Mouse (Mus musculus): Measurements from ENCODE around the gene Unkl.

The Unkl gene

DNA sequence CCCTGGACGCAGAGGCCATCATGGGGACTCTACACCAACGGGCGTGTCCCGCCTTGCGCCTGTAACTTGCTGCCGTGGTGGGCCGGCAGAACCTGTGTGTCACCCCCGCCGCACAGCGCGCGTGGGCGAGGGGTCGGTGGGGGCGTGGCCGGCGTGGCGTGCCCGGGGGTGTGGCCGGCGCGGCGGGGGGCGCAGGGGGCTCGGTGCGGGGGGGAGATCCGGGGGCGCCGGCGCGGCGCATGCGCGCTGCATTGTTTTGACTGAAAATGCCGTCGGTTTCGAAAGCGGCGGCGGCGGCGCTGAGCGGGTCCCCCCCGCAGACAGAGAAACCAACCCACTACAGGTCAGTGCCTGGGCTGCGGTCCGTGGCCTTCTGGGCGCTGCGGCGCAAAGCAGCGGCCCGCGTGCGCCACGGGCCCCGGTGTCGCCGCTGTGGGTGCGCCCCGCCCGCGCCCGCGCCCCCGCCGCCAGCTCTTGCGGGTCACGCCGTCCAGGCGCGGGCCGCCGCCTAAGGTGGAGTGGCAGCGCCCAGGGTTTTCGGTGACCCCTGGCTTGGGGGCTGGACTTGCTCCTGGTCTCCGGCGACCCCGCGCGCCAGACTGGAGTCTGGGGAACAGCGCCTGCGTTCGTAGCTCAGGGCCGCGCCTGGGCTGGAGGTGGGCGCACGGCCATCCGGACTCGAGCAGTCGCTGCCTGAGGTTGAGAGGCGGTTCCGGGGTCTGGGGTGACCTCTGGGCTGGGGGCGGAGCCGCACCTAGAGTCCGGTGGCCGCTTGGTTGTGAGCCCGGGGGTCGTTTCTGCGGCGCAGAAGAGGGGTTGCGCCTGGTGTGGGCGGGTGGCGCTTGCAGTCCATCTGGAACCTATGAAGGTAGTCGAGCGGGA is at the start of gene Unkl:
Unkl (plus strand) TSS at position 248 of the 882 bp plus-strand sequence.
- peak; percentile 98 for DNase-seq

DNA sequence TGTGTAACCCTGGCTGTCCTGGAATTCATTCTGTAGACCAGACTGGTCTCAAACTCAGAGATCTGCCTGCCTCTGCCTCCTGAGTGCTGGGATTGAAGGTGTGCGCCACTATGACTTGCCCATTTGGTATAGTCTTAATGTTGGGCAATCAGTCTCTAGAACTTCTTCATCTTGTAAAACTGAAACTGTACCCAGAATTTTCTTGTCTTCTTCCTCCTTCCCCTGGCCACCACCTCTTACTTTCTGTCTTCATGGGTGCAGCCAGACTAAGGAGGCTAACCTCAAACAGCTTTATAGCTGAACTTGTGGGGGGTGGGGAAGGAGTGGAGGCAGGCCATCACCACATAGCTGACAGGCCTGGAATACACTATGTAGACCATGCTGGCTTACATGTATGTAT is 49.4 kb upstream of the Unkl start:
- DNase-seq: no peak

- DNase-seq: no peak
Measured at GRCm38 (mm10) chr17:25139960-25140359, 48.2 kb upstream of the Unkl start.

DNA sequence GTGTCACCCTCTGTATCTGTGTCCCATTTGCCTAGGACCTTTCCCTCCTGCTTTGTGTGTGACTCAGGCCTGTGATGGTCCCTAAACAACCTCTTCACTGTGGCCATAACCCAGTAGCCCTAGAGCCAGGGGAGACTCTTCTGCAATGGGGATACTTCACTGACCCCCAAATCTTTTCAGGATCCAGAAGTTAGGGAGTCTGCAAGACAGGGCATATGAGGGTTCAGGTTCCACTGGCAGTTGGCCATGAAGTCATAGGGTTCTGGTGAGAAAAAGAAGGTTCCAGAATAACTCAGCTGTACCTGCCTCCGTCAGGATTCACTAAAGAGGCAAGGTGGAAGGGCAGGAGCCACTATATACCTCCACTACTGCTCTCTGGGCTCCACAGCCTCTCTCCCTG is 26.0 kb upstream of the Unkl start, which contains the start of gene Ccdc154:
Ccdc154 (plus strand) TSS at position 301 of the 400 bp plus-strand sequence.
- DNase-seq: no peak

DNA sequence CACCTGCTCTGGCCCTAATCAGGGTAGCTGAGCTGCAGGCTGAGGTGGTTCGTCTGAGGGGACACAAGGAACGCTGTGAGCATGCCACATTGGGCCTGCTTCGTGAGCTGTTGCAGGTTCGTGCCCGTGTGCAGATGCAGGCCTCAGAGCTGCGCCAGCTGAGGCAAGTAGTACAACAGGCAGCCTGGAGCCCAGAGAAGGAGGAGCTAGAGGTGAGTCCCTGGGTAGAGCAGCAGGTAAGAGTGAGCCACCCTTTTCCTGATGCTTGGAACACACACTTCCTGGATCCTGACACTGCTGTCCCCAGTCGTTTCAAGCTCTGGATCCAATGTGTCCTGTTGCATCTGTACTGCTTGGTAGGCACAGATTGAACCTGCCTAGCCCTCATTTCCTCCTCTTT is 24.8 kb upstream of the Unkl start:
- no peak for DNase-seq

DNA sequence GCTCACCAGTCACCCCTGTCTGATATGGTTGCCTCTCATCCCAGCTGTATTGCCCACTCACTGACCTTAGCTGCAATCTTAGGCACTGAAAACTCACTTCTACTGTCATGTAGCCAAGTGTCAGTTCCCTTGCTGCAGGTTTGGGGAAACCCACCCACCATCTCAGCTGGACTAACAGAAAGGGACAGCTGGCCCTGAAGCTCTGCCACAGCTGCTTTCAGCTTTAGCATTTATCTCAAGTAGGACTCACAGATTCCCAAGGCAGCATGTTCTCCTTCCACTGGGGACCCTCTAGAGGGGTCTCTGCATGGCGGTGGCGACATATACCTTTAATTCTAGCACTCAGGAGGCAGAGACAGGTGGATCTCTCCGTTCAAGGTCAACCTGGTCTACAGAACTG is 23.4 kb upstream of the Unkl start:
- DNase-seq: no peak

GRCm38 (mm10) chr17:25165970-25166671 is 22.1 kb upstream of the Unkl start:
- no peak for DNase-seq

DNA sequence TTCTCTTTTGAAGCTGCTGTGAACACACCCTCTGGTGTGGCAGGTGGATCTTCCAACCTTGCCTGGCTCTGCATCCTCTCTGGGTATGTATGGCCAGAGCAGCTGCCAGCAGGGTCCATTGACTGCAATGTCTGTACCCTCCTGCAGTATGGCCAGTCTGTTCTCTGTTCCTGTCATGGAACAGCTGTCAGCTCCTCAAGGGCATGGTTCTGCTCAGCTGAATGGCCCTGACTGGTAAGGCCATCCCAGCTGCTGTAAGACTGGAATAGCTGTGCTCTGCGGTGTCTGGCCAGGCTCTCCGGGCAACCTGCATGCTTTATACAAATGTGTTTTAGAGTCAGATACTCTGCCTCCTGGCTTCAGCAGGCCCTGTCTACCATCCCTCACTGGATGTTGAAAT is 18.5 kb upstream of the Unkl start:
- no peak for DNase-seq

DNA sequence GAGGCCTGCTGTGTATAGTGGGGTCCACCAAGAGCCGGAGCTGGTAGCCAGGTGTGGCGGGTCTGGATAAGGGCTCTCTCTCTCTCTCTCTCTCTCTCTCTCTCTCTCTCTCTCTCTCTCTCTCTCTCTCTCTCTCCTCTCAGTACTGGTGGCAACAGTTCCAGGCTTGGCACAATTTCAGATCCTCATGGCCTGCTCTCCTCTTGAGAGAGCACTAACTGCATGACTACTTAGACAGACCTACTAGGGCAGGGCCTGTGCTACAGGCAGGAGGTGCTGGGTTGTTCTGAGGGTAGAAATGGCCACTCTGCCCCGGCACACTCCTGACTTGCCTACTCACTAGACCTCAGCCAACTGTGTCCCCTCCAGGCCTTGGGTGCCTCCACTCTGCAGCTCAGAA is 15.6 kb upstream of the Unkl start:
- no peak for DNase-seq

DNA sequence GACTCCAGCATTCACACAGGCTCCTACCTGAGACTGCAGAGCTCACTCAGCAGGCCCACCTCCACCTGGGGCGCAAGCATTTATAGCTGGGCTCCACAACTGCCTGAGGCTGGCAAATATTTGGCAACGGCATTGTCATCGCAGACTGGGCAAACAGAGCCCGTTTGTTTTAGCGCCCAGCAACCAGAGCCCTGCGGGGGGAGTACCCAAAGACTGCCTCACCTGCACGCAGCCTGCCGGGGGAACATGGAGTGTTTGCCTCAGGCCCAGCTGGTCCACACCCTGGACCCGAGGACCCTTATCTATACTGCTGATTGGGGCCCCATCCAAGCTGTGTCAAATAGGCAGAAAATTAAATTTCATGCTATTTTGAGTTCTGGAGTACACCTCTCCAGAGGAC is 12.8 kb upstream of the Unkl start, which contains the start of gene Gm38655:
Gm38655 (minus strand) TSS at position 61 of the 400 bp plus-strand sequence.
- DNase-seq: no peak

GRCm38 (mm10) chr17:25183232-25183631 is 5.0 kb upstream of the Unkl start:
- DNase-seq: no peak

- DNase-seq: peak; percentile 99
Measured at GRCm38 (mm10) chr17:25184129-25184691, 4.0 kb upstream of the Unkl start, which contains the start of gene BC003965. TSS of gene BC003965 (plus strand) at chr17:25184554.

DNA sequence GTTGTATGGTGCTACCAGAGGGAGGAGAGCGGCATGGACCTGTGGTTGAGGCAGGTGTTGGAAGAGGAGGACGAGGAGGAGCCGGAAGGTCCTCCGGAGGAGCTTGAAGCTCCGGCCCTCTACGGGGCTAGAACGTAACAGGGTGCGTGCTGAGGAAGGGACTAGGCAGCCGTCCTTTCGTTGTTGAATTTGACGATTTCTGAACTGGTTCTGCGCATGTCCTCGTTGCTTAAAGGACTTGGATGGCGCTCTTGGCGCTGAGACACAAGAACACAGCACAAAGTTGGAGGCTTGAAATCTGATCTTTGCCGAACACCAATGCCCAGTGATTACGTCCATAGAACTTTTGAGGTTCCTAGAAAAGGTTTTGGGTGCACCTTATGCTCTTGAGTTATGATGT is 3.2 kb upstream of the Unkl start:
- DNase-seq: no peak

DNA sequence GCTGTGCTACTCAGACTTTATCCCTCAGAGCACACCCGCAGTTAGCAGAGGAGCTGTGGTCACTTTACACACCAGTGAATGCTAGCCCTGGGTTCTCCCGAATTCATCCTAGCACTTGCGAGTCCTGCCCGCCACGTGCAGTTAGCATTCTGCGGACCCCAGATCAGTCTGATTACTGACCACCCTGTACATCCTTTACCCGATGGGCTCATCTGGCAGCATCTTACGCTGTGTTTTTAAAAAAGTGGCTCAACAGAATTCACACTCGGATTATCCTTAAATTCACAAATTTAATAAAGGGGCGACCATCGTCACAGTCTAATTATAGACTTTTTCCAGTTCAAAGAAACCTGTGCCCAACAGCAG is 430 bp upstream of the Unkl start:
- DNase-seq: no peak

DNA sequence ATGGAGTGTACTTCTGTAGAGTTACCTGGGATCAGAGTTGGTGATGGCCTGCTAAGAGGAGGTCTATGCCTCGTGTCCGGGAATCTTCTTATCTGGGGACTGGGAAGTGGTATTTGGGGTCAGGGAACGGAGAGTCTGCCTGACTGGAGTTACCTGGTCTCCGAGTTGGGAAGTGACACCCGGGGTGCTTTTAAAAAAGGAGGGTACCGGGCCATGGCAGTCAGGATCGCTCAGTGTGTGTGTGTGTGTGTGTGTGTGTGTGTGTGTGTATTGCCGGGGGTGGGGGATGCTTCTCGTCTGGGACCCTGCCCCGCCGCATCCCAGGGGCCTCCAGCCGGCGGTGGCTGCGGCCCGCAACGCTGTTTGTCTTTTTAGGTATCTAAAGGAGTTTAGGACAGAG is 894 bp downstream of the Unkl start:
- peak; percentile 91 for DNase-seq

DNA sequence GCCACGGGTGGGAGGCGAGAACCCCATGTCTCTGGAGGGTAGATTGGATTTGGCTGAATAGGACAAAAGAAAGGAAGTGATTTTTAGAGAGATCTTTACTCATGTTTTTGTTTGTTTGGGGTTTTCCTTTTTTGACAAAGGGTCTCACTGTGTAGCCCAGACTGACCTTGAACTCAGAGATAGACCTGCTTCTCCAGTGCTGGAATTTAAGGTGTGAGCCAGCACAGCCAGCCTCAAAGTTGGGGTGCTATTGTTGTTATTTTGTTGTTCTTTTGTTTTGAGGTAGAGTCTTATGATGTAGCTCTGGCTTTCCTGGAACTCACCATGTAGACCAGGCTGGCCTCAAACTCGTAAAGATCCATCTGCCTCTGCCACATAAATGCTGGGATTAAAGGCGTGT is 14.2 kb downstream of the Unkl start:
- DNase-seq: no peak

DNA sequence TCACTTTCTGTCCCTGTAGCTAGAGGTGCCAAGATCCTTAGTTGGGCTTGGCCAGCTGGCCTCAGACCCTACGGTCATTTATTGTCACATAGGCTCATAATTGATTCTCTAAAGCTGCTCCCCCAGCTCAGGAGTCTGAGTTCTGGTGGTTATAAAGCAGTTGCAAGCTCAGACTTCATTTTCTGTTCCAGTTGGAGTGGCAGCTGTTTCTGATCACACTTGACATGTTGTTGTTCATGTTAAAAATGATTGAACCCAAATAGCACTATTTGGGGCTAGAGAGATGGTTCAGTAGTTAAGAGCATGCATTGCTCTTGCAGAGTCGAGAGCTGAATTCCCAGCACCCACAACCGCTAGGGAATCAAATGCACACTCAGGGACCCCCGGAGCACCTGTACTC is 21.8 kb downstream of the Unkl start:
- no peak for DNase-seq

DNA sequence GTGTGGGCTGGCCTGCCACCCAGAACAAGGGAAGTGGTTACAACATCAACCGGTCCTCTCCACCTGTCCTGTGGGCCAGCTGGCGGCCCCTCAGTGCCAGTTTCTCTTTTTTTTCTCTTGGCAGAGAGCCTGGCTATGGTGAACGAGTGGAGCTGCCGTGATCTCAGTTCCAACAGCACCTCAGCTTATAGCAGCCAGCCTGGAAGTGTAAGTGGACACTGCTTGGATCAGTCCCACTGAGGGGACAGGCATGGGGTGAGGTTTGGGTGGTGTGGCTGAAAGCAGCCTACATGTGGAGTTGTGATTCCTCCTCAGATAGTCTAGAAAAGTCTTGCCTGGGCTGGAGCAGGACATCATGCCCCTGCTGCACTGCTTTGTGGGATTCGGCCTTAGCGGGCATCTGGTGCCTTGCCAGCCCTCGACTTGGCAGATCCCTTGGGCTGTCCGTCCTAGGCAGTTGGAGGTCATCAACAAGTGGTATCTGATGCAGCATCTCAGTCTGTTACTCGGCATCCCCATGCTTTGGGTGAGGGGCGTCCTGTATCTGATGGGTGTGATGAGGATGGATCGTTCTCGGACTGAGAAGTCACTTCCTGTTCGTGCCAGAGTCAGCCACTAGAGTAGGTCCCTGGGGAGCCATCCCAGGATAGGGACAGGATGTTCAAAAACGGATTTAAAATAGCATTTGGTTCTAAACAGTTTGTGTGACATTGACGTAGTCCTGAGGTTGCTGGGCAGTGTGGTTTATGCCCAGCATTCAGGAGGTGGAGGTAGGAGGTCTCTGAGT is 22.7 kb downstream of the Unkl start:
- DNase-seq: peak; percentile 96

- peak; percentile 86 for DNase-seq
Measured at GRCm38 (mm10) chr17:25211705-25212104, 23.5 kb downstream of the Unkl start.

GRCm38 (mm10) chr17:25215431-25215830 is 27.2 kb downstream of the Unkl start:
- no peak for DNase-seq

DNA sequence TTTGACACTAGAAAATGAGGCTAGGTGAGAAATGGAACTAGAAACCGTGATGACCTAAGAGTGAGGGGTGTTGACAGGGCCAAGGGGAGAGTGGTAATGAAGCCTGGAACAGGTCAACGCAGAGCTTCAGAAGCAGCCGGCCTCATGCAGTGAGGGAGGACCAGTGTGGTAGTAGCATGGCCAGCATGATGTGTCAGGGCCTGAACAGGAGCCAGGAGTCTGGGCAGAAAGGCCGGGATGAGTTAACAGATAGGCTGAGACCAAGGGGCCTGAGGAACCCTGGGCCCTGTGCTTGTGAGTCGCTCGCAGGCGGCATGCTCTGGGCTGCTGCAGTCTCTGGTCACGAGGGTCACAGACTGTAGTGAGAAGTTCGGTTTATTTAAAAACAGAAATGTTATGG is 30.8 kb downstream of the Unkl start:
- peak; percentile 87 for DNase-seq

GRCm38 (mm10) chr17:25219492-25220295 is 31.5 kb downstream of the Unkl start:
- DNase-seq: peak; percentile 84

Measured in heart, adult 11 months (tissue).